Mouse (Mus musculus) T-helper 17 cell (primary cell): ENCODE data around the gene Nsun2.

Source experiments
- in situ Hi-C, 2 experiments: fragments of 300-600 bp; cut with MboI, MseI; formaldehyde crosslinking; loops; 1 replicate in 1 of 2; 2 replicates in 1 of 2; pipeline ENCODE4 v1.15.1; 2025; ENCODE audit warnings: high pct_unique_total_duplicates in 2 of 2

Nsun2 gene

GRCm38 (mm10) chr13:69654508-69654907, 121.0 kb downstream of the Nsun2 start:
- in situ Hi-C loops, result loop anchor here (5.0 to 25.0 kb wide), 6 partner anchors 37 to 270 kb away; no protein-coding TSS in a partner anchor

DNA sequence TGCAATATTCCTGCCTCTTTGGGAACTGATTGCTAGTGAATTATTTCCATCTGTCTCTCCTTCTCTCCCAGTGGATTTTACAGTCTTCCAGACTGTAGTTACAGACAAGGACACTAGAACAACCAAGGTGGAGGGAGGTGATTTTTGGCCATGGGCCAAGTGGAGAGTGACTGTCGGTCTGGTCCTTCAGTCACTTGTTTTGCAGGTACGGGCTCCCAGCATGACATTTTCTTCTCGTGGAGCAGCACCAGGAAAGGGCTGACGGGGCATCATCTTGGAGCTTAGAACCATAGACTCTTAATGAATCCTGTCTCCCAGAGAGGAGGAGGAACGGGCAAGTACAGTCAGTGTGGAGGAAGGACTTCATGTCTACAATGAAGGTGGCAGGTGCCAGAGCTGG, 138.6 kb downstream of the Nsun2 start:
- in situ Hi-C loops, result loop anchor here in 1 of 2 experiments (25.0 kb wide), 1 partner anchor 285 kb away; no protein-coding TSS in a partner anchor

- in situ Hi-C loops, result loop anchor here in 1 of 2 experiments (25.0 kb wide), 1 partner anchor 285 kb away; no protein-coding TSS in a partner anchor
Observed at GRCm38 (mm10) chr13:69672565-69672964, 139.0 kb downstream of the Nsun2 start.

- in situ Hi-C loops, result loop anchor here in 1 of 2 experiments (25.0 kb wide), 1 partner anchor 286 kb away; no protein-coding TSS in a partner anchor
Observed at GRCm38 (mm10) chr13:69673197-69673920, 139.8 kb downstream of the Nsun2 start.

DNA sequence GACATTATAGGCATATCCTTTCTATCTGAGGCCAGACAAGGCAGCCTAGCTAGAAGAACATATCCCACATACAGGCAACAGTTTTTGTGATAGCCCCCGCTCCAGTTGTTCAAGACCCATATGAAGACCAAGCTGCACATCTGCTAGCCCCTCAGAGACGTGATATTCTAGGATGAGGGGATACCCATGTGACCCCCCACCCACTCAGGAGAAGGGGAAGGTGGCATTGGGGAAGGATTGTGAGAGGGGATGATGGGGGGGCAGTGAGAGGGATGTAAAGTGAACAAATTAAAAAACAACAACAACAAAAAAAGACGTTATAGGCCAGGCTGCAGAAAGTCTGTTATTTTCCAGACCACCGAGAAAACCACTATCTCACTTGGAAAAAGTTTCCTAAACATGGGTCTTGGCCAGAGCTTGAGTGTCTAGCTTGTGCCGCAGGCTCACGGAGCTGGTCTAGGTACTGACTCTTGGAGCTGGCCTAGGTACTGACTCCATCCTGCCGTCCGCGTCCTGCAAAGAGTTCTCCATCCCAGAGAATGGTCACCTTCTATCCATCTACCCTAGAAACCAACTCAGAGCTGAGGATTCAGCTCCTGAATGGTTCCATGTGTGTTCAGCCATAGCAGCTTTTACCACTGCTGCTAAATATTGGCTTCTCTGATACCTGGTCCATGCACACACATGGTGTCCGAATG, 140.5 kb downstream of the Nsun2 start:
- in situ Hi-C loops, result loop anchor here in 1 of 2 experiments (25.0 kb wide), 1 partner anchor 287 kb away; no protein-coding TSS in a partner anchor
